In genomic region chr13:20940389-20940788, GRCm38 (mm10) we compare ENCODE assay signal across 9 mouse cellular contexts.
DNase-seq lines count a peak whose midpoint lies in the region; ATAC-seq lines count a peak whose summit lies in the region.
"Had no signal": no experiment of that assay in that cellular context is flagged by ENCODE, and none has a peak within 500 bp of the region (broad histone marks: within the 10 kb centered on the region; RNA-seq: fewer than 3 reads in every experiment).

No protein-coding gene starts in this region.

- no peak overlapping the region for H3K27ac ChIP-seq in forebrain, embryonic 10.5 days
- no peak overlapping the region for H3K27ac ChIP-seq in forebrain, embryonic 15.5 days (replicated peaks)
- H3K27ac ChIP-seq in midbrain, embryonic 10.5 days (replicated peaks) = no peak overlapping the region
- no peak overlapping the region for H3K27ac ChIP-seq in midbrain, embryonic 16.5 days (ENCODE audit: low read length)
- H3K27ac ChIP-seq: macrophage had no signal

- DNase-seq in forebrain, embryonic 10.5 days (ENCODE audit: extremely low spot score, low spot score) = peak; percentile 21
- peak; percentile 36 for DNase-seq in midbrain, embryonic 10.5 days (ENCODE audit: low spot score)
- peak; percentile 77 for DNase-seq in adrenal gland, postnatal 10 days
- peak; percentile 11 to 31 for DNase-seq in heart, postnatal 14 days
- DNase-seq in mesoderm, embryonic 11.5 days (ENCODE audit: low read depth, low spot score) = peak; percentile 58

- no peaks in the 10 kb centered on the region for H3K36me3 ChIP-seq in forebrain, embryonic 10.5 days (replicated peaks)
- no peaks in the 10 kb centered on the region for H3K36me3 ChIP-seq in forebrain, embryonic 15.5 days
- no peaks in the 10 kb centered on the region for H3K36me3 ChIP-seq in midbrain, embryonic 10.5 days
- no peaks in the 10 kb centered on the region for H3K36me3 ChIP-seq in midbrain, embryonic 16.5 days (ENCODE audit: control insufficient read depth, insufficient read depth, low read length)

- H3K4me3 ChIP-seq in forebrain, embryonic 10.5 days = no peak overlapping the region
- H3K4me3 ChIP-seq in forebrain, embryonic 15.5 days = no peak overlapping the region
- no peak overlapping the region for H3K4me3 ChIP-seq in midbrain, embryonic 10.5 days
- H3K4me3 ChIP-seq in midbrain, embryonic 16.5 days (ENCODE audit: low read depth, low read length) = no peak overlapping the region

- intact Hi-C loops in heart, postnatal 14 days (cut with DNase I) = loop anchor here (1.0 to 5.0 kb wide), 2 partner anchors 97 to 219 kb away; no protein-coding TSS in a partner anchor

- H3K4me1 ChIP-seq in forebrain, embryonic 10.5 days = no peaks in the 10 kb centered on the region
- H3K4me1 ChIP-seq in forebrain, embryonic 15.5 days = no peaks in the 10 kb centered on the region
- no peaks in the 10 kb centered on the region for H3K4me1 ChIP-seq in midbrain, embryonic 10.5 days
- H3K4me1 ChIP-seq in midbrain, embryonic 16.5 days (ENCODE audit: control insufficient read depth, insufficient read depth, low read length) = no peaks in the 10 kb centered on the region

- 63% methylated on average over 6 of the region's 6 CpGs for whole genome bisulfite sequencing in forebrain, embryonic 10.5 days
- 56% methylated on average over 6 of the region's 6 CpGs for WGBS in forebrain, embryonic 15.5 days
- WGBS in midbrain, embryonic 10.5 days = 58% methylated on average over 6 of the region's 6 CpGs
- WGBS in midbrain, embryonic 16.5 days = 59% methylated on average over 6 of the region's 6 CpGs

- no peaks in the 10 kb centered on the region for H3K27me3 ChIP-seq in forebrain, embryonic 10.5 days (ENCODE audit: poor library complexity, severe bottlenecking)
- no peaks in the 10 kb centered on the region for H3K27me3 ChIP-seq in forebrain, embryonic 15.5 days
- H3K27me3 ChIP-seq in midbrain, embryonic 10.5 days (ENCODE audit: low read depth, poor library complexity, severe bottlenecking) = no peaks in the 10 kb centered on the region
- H3K27me3 ChIP-seq in midbrain, embryonic 16.5 days (ENCODE audit: control insufficient read depth, insufficient read depth, low read depth, low read length) = no peaks in the 10 kb centered on the region

- no peaks in the 10 kb centered on the region for H3K9me3 ChIP-seq in forebrain, embryonic 10.5 days
- no peaks in the 10 kb centered on the region for H3K9me3 ChIP-seq in forebrain, embryonic 15.5 days
- no peaks in the 10 kb centered on the region for H3K9me3 ChIP-seq in midbrain, embryonic 10.5 days (replicated peaks)
- no peaks in the 10 kb centered on the region for H3K9me3 ChIP-seq in midbrain, embryonic 16.5 days (replicated peaks; ENCODE audit: control insufficient read depth, low read length, poor library complexity, severe bottlenecking)

- H3K9ac ChIP-seq in forebrain, embryonic 15.5 days (replicated peaks) = no peak overlapping the region
- no peak overlapping the region for H3K9ac ChIP-seq in midbrain, embryonic 16.5 days (ENCODE audit: low read depth, low read length)

- no peak overlapping the region for H3K4me2 ChIP-seq in forebrain, embryonic 15.5 days (replicated peaks)
- H3K4me2 ChIP-seq in midbrain, embryonic 16.5 days (ENCODE audit: low read length) = no peak overlapping the region

- ATAC-seq in forebrain, embryonic 15.5 days (replicated peaks) = no peak; the same call in 1 of the 2 replicates
- no peak; the same call in 1 of the 2 replicates for ATAC-seq in midbrain, embryonic 16.5 days
- ATAC-seq in megakaryocyte, adult 5-6 weeks (ENCODE audit: poor library complexity, severe bottlenecking) = no peak

Comparison
In these comparisons a context has a peak if more than half of its experiments do, and no peak if none do; other contexts are left out.
1. DNase-seq: peak in every context shown above with its lines; median percentile 77 in adrenal gland, postnatal 10 days; 58 in mesoderm, embryonic 11.5 days; 36 in midbrain, embryonic 10.5 days; 21 in forebrain, embryonic 10.5 days; 21 in heart, postnatal 14 days.